Mouse (Mus musculus): ENCODE results near the gene Mef2b. TPM values are rescaled to one million over a fixed set of nuclear protein-coding genes. Genes with fewer than 3 reads are reported as not detected.
A peak's percentile ranks its signal among the peaks of the same experiment; 100 is the strongest.

The Mef2b gene
- total and polyA plus RNA-seq, 2 experiments from 2014 or later = 0.55 to 1.5 TPM

DNA sequence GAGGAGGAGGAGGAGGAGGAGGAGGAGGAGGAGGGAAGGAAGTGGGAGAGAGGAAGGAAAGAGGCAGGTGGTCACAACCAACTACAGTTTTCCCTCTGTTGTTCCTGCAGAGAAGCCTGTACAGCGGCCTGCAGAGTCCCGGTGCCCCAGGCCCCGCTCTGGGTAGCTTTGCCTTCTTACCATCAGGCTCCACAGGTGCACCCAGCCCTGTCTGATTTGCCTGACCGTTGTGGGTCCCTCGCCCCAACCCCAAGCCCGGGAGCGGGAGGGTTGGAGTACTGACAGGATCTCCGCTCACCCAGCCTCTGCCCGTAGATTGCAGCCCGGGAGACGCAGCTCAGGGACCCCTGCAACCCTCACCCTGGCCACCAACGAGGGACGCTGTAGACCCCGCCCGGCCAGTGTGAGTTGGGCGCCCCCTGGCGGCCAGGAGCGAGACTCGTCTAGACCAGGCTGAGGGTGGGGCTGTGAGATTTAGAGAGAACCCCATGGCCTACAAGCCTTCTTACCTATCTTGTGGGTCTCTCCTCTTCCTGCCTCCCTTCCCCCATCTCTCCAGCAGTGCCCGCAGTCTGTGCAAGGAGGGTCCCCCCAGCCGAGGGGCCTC is 27.1 kb downstream of the Mef2b start:
- H3K4me1 ChIP-seq (ENCODE audit: insufficient read depth, low read length) = peaks cover 4% of the 10 kb centered on the region; the same call in 1 of the 2 replicates
- TF ChIP-seq CTCF (IDR thresholded peaks at IDR 0.05) = peak; percentile 94
- WGBS = 4% methylated on average over 21 of the region's 21 CpGs
- H3K27me3 ChIP-seq (ENCODE audit: insufficient read depth, low read length) = peaks cover 9% of the 10 kb centered on the region; the same call in 1 of the 2 replicates
- H3K9me3 ChIP-seq (ENCODE audit: low read length) = no peaks in the 10 kb centered on the region
- peak overlapping the region; percentile 23 for H3K4me3 ChIP-seq (ENCODE audit: low read depth, low read length)
- H3K27ac ChIP-seq (ENCODE audit: low read depth, low read length) = no peak overlapping the region
- H3K36me3 ChIP-seq (ENCODE audit: insufficient read depth, low read length) = no peaks in the 10 kb centered on the region
- H3K4me2 ChIP-seq (ENCODE audit: low read depth, low read length, poor library complexity, severe bottlenecking) = peak overlapping the region; percentile 50
- DNase-seq (ENCODE audit: low spot score) (peak; percentile 73), ATAC-seq (ENCODE audit: low FRiP score) (peak; percentile 86)
- H3K9ac ChIP-seq (replicated peaks; ENCODE audit: low read length, poor library complexity, severe bottlenecking) = peak overlapping the region; percentile 33; the same call in 1 of the 2 replicates

DNA sequence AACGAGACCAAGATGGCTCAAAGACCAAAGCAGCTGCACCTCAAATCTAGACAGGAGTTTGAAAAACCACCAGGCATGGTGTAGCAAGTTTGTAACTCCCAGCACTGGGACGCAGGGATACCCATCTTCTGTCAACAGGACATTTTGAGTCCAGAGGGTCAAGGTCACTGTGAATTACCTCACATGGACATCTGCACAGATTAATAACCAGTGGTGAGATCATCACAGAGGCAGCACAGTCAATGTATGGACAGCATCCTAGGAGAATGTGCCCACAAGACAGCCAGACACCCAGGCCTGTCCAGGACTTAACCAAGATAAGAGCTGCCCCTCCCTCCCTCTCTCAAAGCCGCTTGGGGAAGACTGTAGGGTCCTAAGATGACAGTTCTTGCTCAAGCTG is 30.6 kb downstream of the Mef2b start:
- WGBS = 85% methylated on average over 3 of the region's 3 CpGs

DNA sequence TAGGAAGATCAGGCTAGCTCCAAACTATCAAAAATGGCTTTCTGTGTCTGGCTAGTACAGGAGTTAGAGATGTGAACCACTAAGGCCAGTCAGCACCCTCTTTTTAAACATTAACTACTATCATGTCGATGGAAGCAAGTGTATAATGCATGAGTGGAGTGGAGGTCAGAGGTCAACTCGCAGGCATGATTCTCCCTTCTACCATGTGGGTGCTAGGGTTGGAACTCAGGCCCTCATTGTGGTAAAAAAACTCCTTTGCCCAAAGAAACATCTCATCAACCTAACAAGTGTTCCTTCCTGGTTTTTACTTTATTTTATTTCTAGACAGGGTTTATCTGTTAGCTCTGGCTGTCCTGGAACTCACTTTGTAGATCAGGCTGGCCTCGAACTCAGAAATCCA is 31.2 kb downstream of the Mef2b start:
- no peak overlapping the region for H3K4me3 ChIP-seq (ENCODE audit: low read depth, low read length)

More for the DNA sequence above, 30.6 kb downstream of the Mef2b start:
- ATAC-seq (ENCODE audit: low FRiP score) = no peak
- Histone ChIP-seq H3K9me3 (ENCODE audit: low read length) (no peaks in the 10 kb centered on the region), H3K4me1 (ENCODE audit: insufficient read depth, low read length) (peaks cover 9% of the 10 kb centered on the region; the same call in 1 of the 2 replicates), H3K36me3 (ENCODE audit: insufficient read depth, low read length) (no peaks in the 10 kb centered on the region), H3K4me3 (ENCODE audit: low read depth, low read length) (no peak overlapping the region), H3K4me2 (ENCODE audit: low read depth, low read length, poor library complexity, severe bottlenecking) (no peak overlapping the region), H3K27me3 (ENCODE audit: insufficient read depth, low read length) (peaks cover 6% of the 10 kb centered on the region; the same call in 1 of the 2 replicates), H3K27ac (ENCODE audit: low read depth, low read length) (no peak overlapping the region), H3K9ac (replicated peaks; ENCODE audit: low read length, poor library complexity, severe bottlenecking) (no peak overlapping the region)
- TF ChIP-seq CTCF (IDR thresholded peaks at IDR 0.05) = no peak
- DNase-seq (ENCODE audit: low spot score) = no peak

DNA sequence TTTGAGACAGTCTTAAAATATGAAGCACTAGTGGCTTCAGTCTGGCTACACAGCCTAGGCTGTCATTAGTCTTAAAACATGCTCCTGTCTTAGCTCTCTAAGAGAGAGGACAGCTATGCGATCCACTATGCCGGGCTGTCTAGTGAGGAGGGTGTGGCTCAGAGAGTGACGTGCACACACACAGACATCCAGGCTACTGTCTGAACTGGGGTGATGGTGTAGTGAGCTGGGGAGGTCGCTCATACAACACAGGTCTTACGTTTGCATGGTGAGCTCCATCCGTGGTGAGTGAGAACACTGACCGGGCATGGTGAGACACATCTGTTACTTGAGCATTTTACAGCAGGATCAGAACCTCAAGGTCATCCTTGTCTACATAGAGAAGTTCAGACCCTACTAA is 31.7 kb downstream of the Mef2b start:
- H3K27ac ChIP-seq (ENCODE audit: low read depth, low read length) = no peak overlapping the region
- no peaks in the 10 kb centered on the region for H3K36me3 ChIP-seq (ENCODE audit: insufficient read depth, low read length)
- no peaks in the 10 kb centered on the region for H3K27me3 ChIP-seq (ENCODE audit: insufficient read depth, low read length)
- DNase-seq (ENCODE audit: low spot score) (no peak), ATAC-seq (ENCODE audit: low FRiP score) (no peak)
- no peak for TF ChIP-seq CTCF (IDR thresholded peaks at IDR 0.05)
- H3K4me2 ChIP-seq (ENCODE audit: low read depth, low read length, poor library complexity, severe bottlenecking) = no peak overlapping the region
- H3K4me1 ChIP-seq (ENCODE audit: insufficient read depth, low read length) = peaks cover 9% of the 10 kb centered on the region; the same call in 1 of the 2 replicates
- 91% methylated on average over 7 of the region's 7 CpGs for WGBS
- H3K4me3 ChIP-seq (ENCODE audit: low read depth, low read length) = no peak overlapping the region
- no peak overlapping the region for H3K9ac ChIP-seq (replicated peaks; ENCODE audit: low read length, poor library complexity, severe bottlenecking)
- no peaks in the 10 kb centered on the region for H3K9me3 ChIP-seq (ENCODE audit: low read length)

More for the DNA sequence above, 31.2 kb downstream of the Mef2b start:
- Histone ChIP-seq H3K9me3 (ENCODE audit: low read length) (no peaks in the 10 kb centered on the region), H3K4me2 (ENCODE audit: low read depth, low read length, poor library complexity, severe bottlenecking) (no peak overlapping the region), H3K4me1 (ENCODE audit: insufficient read depth, low read length) (peaks cover 9% of the 10 kb centered on the region; the same call in 1 of the 2 replicates), H3K36me3 (ENCODE audit: insufficient read depth, low read length) (no peaks in the 10 kb centered on the region), H3K27ac (ENCODE audit: low read depth, low read length) (no peak overlapping the region), H3K27me3 (ENCODE audit: insufficient read depth, low read length) (peaks cover 4% of the 10 kb centered on the region; the same call in 1 of the 2 replicates), H3K9ac (replicated peaks; ENCODE audit: low read length, poor library complexity, severe bottlenecking) (no peak overlapping the region)
- no peak for ATAC-seq (ENCODE audit: low FRiP score)
- DNase-seq (ENCODE audit: low spot score) = no peak
- WGBS = 78% methylated on average over 3 of the region's 3 CpGs
- TF ChIP-seq CTCF (IDR thresholded peaks at IDR 0.05) = no peak

DNA sequence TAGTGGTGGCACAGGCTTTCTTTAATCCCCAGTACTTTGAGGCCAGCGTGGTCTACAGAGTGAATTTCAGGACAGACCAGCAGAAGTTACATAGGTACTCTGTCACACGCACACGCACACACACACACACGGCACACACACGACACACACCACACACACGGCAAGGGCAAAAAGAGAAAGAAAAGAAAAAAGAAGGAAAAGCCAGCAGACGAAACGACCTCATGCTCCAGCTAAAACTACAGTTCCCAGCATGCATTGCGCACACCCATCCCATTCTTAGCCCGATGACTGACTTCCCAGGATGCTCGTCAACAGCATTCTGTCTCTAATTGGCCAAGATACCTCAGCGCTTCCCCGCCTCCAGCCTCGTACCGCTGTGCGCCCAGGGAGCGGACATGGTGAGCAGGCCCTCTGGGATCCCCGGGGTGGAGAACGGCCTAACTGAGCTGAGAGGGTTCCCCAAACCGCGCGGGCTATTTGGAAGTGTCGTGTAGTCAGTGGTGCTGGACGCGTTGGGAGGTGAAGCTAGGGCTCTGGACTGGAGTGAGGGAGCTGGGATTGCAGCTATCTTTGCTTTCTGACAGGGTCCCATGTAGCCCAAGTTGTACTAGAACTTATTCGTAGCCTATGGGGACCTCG is 32.7 kb downstream of the Mef2b start, which contains the start of gene Tmem161a:
TSS of gene Tmem161a (plus strand) at position 314 of the 639 bp plus-strand sequence.
- 2% methylated on average over 27 of the region's 27 CpGs for WGBS
- Histone ChIP-seq H3K9me3 (ENCODE audit: low read length) (no peaks in the 10 kb centered on the region), H3K27ac (ENCODE audit: low read depth, low read length) (peak within 1 kb of the TSS; percentile 39; the same call in 1 of the 2 replicates), H3K4me2 (ENCODE audit: low read depth, low read length, poor library complexity, severe bottlenecking) (peak within 1 kb of the TSS; percentile 50), H3K9ac (replicated peaks; ENCODE audit: low read length, poor library complexity, severe bottlenecking) (peak within 1 kb of the TSS; percentile 62), H3K4me1 (ENCODE audit: insufficient read depth, low read length) (peaks cover 6% of the 10 kb centered on the region; the same call in 1 of the 2 replicates), H3K36me3 (ENCODE audit: insufficient read depth, low read length) (no peaks in the 10 kb centered on the region), H3K27me3 (ENCODE audit: insufficient read depth, low read length) (no peaks in the 10 kb centered on the region), H3K4me3 (ENCODE audit: low read depth, low read length) (peak within 1 kb of the TSS; percentile 56)
- no peak for TF ChIP-seq CTCF (IDR thresholded peaks at IDR 0.05)
- ATAC-seq (ENCODE audit: low FRiP score) (peak; percentile 92), DNase-seq (ENCODE audit: low spot score) (peak; percentile 96)

DNA sequence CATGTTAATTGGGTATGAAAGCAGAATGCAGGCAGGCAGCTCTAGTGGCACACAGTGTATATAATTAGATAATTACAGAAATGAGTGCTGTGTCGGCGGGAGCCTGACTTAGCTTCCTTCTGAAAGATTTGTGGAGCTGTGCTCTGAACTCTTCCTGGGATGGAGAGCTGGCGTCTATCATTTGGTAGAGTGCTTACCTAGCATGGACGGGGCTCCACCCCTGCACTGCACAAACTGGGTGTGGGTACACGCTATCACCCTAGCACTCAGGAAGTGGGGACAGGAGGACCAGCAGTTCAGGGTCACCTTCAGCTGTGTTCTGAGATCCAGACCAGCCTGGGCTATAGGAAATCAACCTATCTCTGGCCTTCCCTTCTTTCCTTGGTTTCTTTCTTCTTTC is 33.8 kb downstream of the Mef2b start:
- Histone ChIP-seq H3K9ac (replicated peaks; ENCODE audit: low read length, poor library complexity, severe bottlenecking) (no peak overlapping the region; the same call in 1 of the 2 replicates), H3K4me3 (ENCODE audit: low read depth, low read length) (no peak overlapping the region), H3K27ac (ENCODE audit: low read depth, low read length) (no peak overlapping the region), H3K36me3 (ENCODE audit: insufficient read depth, low read length) (no peaks in the 10 kb centered on the region), H3K4me2 (ENCODE audit: low read depth, low read length, poor library complexity, severe bottlenecking) (no peak overlapping the region; the same call in 1 of the 2 replicates), H3K4me1 (ENCODE audit: insufficient read depth, low read length) (peaks cover 5% of the 10 kb centered on the region; the same call in 1 of the 2 replicates), H3K9me3 (ENCODE audit: low read length) (no peaks in the 10 kb centered on the region), H3K27me3 (ENCODE audit: insufficient read depth, low read length) (no peaks in the 10 kb centered on the region)
- no peak for DNase-seq (ENCODE audit: low spot score)
- TF ChIP-seq CTCF (IDR thresholded peaks at IDR 0.05) = no peak
- ATAC-seq (ENCODE audit: low FRiP score) = no peak
- WGBS = 91% methylated on average over 5 of the region's 5 CpGs
